Mouse (Mus musculus): ENCODE results near the gene Majin. TPM values are rescaled to one million over a fixed set of nuclear protein-coding genes. Genes with fewer than 3 reads are reported as not detected.

The Majin gene
- polyA plus RNA-seq, 1 experiment from 2014 or later: not detected

DNA sequence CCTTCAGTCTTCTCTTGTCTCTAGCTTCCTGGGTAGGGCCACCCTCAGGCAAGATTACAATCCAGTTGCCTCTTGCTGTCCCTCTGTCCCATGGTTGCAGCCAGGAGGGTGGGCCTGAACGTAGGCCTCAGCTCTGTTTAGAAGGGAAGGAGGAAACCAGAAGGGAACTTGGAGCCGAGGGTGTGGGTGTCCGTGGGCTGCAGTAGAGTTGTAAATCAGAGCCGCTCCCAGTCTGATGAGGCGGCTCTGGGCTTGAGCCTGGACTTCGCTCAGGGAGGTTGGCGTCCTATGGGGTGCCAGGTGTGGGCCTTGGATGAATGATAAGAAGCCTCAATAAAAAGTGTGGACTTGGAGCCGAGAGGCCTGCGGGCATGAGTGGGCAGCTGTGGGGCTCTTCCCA is 80.0 kb downstream of the Majin start:
- H3K27ac ChIP-seq: no peak overlapping the region
- H3K9ac ChIP-seq (replicated peaks): no peak overlapping the region
- no peak overlapping the region for H3K4me3 ChIP-seq (replicated peaks)
- peaks cover 10% of the 10 kb centered on the region for H3K4me1 ChIP-seq (replicated peaks)
- no peak for ATAC-seq (ENCODE audit: insufficient number of reproducible peaks, insufficient read depth, low FRiP score, low TSS enrichment, low read depth)
- H3K36me3 ChIP-seq: peaks cover 39% of the 10 kb centered on the region
- H3K4me2 ChIP-seq: no peak overlapping the region
- WGBS: 59% methylated on average over 9 of the region's 9 CpGs
- H3K9me3 ChIP-seq: peaks cover 7% of the 10 kb centered on the region
- no peaks in the 10 kb centered on the region for H3K27me3 ChIP-seq

DNA sequence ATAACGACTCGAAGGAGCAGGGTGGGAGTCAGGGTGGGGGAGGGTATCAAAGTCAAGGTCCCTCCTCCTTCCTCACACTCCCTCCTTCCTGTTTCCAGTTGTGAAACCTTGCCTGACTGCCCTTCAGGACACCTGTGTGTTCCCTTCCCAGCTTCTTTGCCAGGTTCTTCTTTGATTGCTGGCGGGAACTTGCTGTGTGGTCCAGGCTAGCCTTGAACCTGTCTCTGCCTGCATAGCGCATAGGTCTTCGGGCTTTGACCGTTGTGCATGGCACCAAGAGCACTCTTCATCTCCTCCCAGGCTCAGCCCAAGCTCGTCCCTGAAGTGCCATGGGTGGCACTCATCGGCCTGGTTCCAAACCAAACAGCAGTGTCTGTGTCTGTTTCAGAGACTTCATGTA is 80.8 kb downstream of the Majin start:
- Histone ChIP-seq H3K27me3 (no peaks in the 10 kb centered on the region), H3K36me3 (peaks cover 32% of the 10 kb centered on the region), H3K9me3 (peaks cover 7% of the 10 kb centered on the region), H3K4me2 (no peak overlapping the region), H3K27ac (no peak overlapping the region), H3K4me3 (replicated peaks) (no peak overlapping the region), H3K9ac (replicated peaks) (no peak overlapping the region), H3K4me1 (replicated peaks) (peaks cover 10% of the 10 kb centered on the region)
- ATAC-seq (ENCODE audit: insufficient number of reproducible peaks, insufficient read depth, low FRiP score, low TSS enrichment, low read depth): no peak
- 71% methylated on average over 8 of the region's 8 CpGs for WGBS

DNA sequence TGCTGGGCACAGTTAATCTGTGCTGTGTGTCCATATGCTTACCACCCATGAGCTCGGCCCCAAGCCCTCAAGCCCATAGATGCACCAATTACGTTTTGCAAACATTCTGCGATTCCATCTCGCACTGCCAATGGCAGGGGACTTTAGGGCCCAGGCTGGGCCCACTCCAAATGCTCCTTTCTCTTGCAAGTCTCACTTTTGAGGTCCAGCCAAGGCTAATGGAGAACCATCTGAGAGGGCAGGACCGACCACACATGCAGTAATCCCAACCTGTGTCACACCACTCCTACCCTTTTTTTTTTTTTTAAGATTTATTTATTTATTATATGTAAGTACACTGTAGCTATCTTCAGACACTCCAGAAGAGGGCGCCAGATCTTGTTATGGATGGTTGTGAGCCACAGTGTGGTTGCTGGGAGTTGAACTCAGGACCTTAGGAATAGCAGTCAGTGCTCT is 81.6 kb downstream of the Majin start:
- Histone ChIP-seq H3K27ac (no peak overlapping the region), H3K4me3 (replicated peaks) (no peak overlapping the region), H3K36me3 (peaks cover 24% of the 10 kb centered on the region), H3K9ac (replicated peaks) (no peak overlapping the region), H3K27me3 (peaks cover 2% of the 10 kb centered on the region; the same call in 1 of the 2 replicates), H3K4me2 (no peak overlapping the region), H3K4me1 (replicated peaks) (peaks cover 10% of the 10 kb centered on the region), H3K9me3 (peaks cover 4% of the 10 kb centered on the region)
- WGBS: 73% methylated on average over 6 of the region's 6 CpGs
- no peak for ATAC-seq (ENCODE audit: insufficient number of reproducible peaks, insufficient read depth, low FRiP score, low TSS enrichment, low read depth)

DNA sequence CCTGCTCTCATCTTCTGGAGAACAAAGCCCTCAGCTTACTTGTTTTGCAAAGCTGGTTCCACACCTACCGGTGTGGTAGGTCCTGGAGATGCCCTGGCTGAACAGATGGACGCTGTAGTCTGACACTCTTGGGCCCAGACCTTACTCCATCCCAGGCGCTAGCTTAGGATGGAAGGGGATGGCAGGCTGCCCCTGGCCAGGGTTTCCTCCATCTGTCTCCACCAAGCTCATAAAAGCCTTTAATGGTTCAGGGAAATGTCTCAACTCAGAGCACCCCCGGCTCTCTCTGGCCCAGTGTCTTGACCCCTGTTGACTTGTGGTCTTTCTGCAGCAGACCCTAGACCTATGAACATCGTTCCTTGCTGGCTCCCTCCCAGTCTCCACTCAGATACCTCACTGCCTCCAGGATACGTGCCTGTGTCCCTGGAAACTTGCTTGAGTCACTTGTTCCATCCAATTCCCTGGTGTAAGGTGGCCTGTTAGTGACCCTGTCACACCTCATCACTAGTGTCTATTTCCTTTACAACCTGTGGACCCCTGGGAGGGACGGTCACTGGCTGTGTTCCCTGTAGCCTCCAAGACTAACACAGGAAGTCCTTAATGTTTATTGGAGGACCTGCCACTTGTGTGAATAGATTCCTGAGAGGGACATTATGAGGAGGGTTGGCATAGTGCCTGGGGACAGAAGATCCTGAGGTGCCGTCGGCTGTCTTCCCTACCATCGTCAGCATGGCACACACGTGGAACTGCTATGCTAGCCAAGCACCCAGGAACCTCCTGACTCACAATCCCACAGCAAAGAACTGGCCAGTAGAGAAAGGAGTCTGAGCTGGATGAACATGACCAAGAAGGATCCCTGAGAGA is 83.3 kb downstream of the Majin start:
- Histone ChIP-seq H3K4me3 (replicated peaks) (no peak overlapping the region), H3K9ac (replicated peaks) (0 out of 2 replicates have a peak overlapping the region, but pooled peaks have one; percentile 23), H3K27me3 (peaks cover 7% of the 10 kb centered on the region; the same call in 1 of the 2 replicates), H3K36me3 (peaks cover 6% of the 10 kb centered on the region; the same call in 1 of the 2 replicates), H3K9me3 (no peaks in the 10 kb centered on the region), H3K4me2 (no peak overlapping the region), H3K4me1 (replicated peaks) (peaks cover 16% of the 10 kb centered on the region), H3K27ac (no peak overlapping the region)
- WGBS: 49% methylated on average over 11 of the region's 11 CpGs
- no peak for ATAC-seq (ENCODE audit: insufficient number of reproducible peaks, insufficient read depth, low FRiP score, low TSS enrichment, low read depth)

DNA sequence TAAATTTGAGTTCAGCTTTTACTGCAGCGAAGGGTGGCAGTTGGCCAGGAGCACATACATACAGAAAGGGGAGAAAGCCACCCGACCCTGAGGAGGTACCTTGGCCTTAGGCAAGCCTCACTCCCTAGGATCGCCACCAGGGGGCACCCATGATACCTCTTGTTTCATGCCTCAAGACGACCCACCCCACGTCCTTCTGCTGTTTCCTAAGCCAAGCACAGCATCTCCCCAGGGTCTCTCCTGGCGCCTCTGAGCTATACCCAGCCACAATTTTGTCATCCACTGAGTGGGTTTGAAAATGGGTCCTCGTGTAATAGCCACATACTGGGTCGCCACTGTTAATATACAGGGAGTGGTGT is 84.0 kb downstream of the Majin start:
- Histone ChIP-seq H3K4me2 (no peak overlapping the region), H3K27me3 (peaks cover 7% of the 10 kb centered on the region; the same call in 1 of the 2 replicates), H3K4me3 (replicated peaks) (no peak overlapping the region), H3K9ac (replicated peaks) (no peak overlapping the region), H3K9me3 (no peaks in the 10 kb centered on the region), H3K4me1 (replicated peaks) (peaks cover 16% of the 10 kb centered on the region), H3K36me3 (no peaks in the 10 kb centered on the region; the same call in 1 of the 2 replicates), H3K27ac (no peak overlapping the region)
- ATAC-seq (ENCODE audit: insufficient number of reproducible peaks, insufficient read depth, low FRiP score, low TSS enrichment, low read depth): peak; percentile 38; the same call in 1 of the 2 replicates
- WGBS: 15% methylated on average over 8 of the region's 8 CpGs

DNA sequence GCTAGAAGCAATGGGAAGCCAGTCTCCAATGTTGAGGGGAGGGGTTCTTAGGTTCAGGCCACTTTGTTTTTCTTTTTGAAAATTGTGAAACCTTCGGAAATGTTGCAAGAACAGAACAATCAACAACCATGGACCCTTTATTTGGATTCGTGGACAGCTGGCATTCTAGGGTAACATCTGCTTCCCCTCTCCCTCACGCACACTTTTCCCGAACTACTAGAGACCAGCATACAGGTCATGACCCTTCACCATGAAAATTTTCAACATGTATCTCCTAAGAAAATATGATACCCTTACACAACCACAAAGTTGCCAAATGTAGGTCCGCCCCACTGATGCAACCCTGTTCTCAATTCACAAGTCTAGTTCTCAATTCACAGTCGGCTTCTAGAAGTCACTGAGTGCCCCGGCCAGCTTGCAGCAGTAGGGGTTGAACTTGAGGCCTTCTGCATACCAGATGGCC is 84.5 kb downstream of the Majin start:
- Histone ChIP-seq H3K36me3 (no peaks in the 10 kb centered on the region), H3K9ac (replicated peaks) (no peak overlapping the region), H3K4me1 (replicated peaks) (peaks cover 16% of the 10 kb centered on the region), H3K9me3 (no peaks in the 10 kb centered on the region), H3K27me3 (peaks cover 7% of the 10 kb centered on the region; the same call in 1 of the 2 replicates), H3K4me3 (replicated peaks) (no peak overlapping the region), H3K27ac (no peak overlapping the region), H3K4me2 (no peak overlapping the region)
- no peak for ATAC-seq (ENCODE audit: insufficient number of reproducible peaks, insufficient read depth, low FRiP score, low TSS enrichment, low read depth)
- WGBS: 86% methylated on average over 7 of the region's 7 CpGs

DNA sequence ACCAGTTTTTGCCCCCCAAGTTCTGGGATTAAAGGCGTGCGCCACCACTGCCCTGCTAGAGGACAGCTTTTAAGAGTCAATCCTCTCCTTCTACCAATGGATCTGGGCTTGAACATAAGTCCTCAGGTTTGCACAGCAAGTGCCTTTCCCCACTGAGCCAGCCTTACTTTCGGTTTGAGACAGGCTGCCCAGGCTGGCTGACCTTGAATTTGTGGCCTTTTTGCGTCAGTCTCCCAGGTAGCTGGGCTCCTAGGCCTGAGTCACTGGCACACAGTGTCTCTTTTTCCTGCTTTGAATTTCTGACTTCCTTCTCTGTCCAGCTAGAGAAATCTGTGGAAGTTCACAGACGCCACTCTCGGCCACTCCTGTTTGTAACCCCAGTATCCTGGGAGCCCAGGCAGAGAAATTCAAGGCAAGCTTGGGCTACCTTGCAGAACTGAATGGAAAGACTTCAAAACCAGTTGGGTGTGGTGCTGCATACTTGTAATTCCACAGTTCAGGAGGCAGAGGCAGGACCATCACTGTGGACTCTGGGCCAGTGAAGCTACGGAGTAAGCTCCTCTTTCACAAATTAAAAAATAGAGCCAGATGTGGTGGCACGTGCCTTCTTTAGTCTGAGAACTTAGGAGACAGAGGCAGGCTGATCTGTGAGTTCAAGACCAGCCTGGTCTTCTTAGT is 85.7 kb downstream of the Majin start:
- no peaks in the 10 kb centered on the region for H3K36me3 ChIP-seq
- WGBS: 85% methylated on average over 8 of the region's 8 CpGs
- H3K9me3 ChIP-seq: no peaks in the 10 kb centered on the region
- no peak for ATAC-seq (ENCODE audit: insufficient number of reproducible peaks, insufficient read depth, low FRiP score, low TSS enrichment, low read depth)
- no peak overlapping the region for H3K27ac ChIP-seq
- H3K4me1 ChIP-seq (replicated peaks): peaks cover 16% of the 10 kb centered on the region
- H3K9ac ChIP-seq (replicated peaks): no peak overlapping the region
- peaks cover 7% of the 10 kb centered on the region; the same call in 1 of the 2 replicates for H3K27me3 ChIP-seq
- no peak overlapping the region for H3K4me2 ChIP-seq
- H3K4me3 ChIP-seq (replicated peaks): no peak overlapping the region

DNA sequence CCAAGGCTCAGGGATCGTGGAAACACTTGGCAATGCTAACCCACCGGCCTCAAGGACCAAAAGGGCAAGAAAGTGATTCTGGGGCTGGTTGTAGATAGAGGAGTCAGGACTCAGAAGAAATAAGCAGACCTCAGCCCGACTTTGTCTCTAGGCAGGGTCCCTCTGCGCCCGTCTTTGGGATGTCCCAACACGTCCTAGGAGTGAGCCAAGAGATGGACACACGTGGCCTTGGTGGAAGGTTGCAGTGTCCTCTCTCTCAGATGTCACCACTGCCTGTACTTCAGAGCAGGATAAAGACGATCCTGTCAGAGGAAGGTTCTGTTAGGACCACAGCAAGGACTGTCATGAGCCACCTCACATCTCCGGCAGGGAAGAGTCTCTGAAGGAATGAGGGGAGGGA is 86.5 kb downstream of the Majin start:
- Histone ChIP-seq H3K9me3 (no peaks in the 10 kb centered on the region), H3K36me3 (no peaks in the 10 kb centered on the region), H3K27ac (no peak overlapping the region; the same call in 1 of the 2 replicates), H3K4me2 (no peak overlapping the region), H3K4me3 (replicated peaks) (no peak overlapping the region), H3K4me1 (replicated peaks) (peaks cover 18% of the 10 kb centered on the region), H3K9ac (replicated peaks) (peak overlapping the region; percentile 42; the same call in 1 of the 2 replicates), H3K27me3 (peaks cover 7% of the 10 kb centered on the region; the same call in 1 of the 2 replicates)
- no peak for ATAC-seq (ENCODE audit: insufficient number of reproducible peaks, insufficient read depth, low FRiP score, low TSS enrichment, low read depth)
- 58% methylated on average over 9 of the region's 9 CpGs for WGBS

DNA sequence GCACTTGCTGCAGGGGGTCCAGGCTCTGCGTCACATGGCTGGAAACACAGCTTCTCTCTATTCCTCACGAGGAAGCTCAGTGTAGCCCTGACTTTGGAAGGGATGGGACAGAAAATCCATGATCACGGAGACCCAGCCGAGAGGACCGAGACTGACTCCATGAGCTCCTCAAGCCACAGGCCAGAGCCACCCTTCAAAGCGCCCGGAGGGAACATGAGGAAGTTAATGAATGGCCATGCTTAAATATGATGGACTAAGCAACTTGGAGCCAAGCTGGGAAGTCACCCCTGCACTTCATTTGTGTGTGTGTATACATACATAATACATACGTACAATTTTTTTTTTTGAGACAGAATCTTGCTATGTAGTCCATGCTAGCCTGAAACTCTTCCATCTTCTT is 87.0 kb downstream of the Majin start:
- Histone ChIP-seq H3K27me3 (peaks cover 7% of the 10 kb centered on the region; the same call in 1 of the 2 replicates), H3K9ac (replicated peaks) (peak overlapping the region; percentile 42; the same call in 1 of the 2 replicates), H3K36me3 (no peaks in the 10 kb centered on the region), H3K4me3 (replicated peaks) (no peak overlapping the region), H3K9me3 (no peaks in the 10 kb centered on the region), H3K4me2 (no peak overlapping the region), H3K27ac (no peak overlapping the region), H3K4me1 (replicated peaks) (peaks cover 20% of the 10 kb centered on the region)
- ATAC-seq (ENCODE audit: insufficient number of reproducible peaks, insufficient read depth, low FRiP score, low TSS enrichment, low read depth): no peak
- WGBS: 36% methylated on average over 8 of the region's 8 CpGs

DNA sequence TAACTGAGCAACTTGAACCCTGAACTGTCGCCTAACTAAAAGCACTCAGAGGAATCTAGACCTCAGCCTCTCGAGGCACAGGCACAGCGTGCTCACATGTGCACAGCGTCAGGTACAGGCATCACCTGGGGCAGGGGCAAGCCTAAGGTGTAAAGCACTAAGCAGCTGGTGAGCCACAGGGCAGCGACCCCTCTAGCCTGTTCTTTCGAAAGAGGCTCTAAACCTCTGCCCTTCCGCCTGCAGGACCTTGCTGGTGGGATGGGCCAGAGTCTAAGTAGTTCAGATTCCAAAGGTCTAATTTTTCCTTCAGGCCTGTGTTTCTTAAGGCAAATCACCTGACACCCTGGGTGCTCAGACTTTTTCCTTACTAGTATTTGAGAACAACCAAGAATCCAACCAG is 87.9 kb downstream of the Majin start:
- ATAC-seq (ENCODE audit: insufficient number of reproducible peaks, insufficient read depth, low FRiP score, low TSS enrichment, low read depth): no peak
- Histone ChIP-seq H3K27me3 (peaks cover 7% of the 10 kb centered on the region; the same call in 1 of the 2 replicates), H3K4me1 (replicated peaks) (peaks cover 20% of the 10 kb centered on the region), H3K9ac (replicated peaks) (no peak overlapping the region), H3K36me3 (no peaks in the 10 kb centered on the region), H3K9me3 (no peaks in the 10 kb centered on the region), H3K4me3 (replicated peaks) (no peak overlapping the region), H3K27ac (no peak overlapping the region), H3K4me2 (no peak overlapping the region)
- 63% methylated on average over 7 of the region's 7 CpGs for WGBS

DNA sequence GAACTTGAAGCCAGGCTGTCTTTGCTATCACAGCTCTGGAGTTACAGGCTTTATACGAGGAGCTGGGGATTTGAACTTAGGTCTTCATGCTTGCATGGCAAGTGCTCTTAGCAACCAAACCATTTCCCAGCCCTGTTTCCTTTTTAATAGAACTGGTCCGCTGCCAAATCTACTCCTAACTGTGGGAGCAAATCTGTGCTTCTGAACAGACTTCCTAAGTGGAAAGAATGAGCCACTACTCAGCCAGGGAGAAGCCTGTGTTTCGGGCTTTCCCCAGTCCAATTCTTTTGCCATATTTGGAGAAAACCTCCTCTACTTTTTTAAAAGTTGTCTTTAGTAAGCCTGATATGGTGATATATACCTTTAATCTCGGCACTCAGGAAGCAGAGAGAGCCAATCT is 88.5 kb downstream of the Majin start:
- Histone ChIP-seq H3K4me1 (replicated peaks) (peaks cover 21% of the 10 kb centered on the region), H3K27me3 (peaks cover 7% of the 10 kb centered on the region; the same call in 1 of the 2 replicates), H3K36me3 (no peaks in the 10 kb centered on the region), H3K4me2 (no peak overlapping the region), H3K9me3 (no peaks in the 10 kb centered on the region), H3K4me3 (replicated peaks) (no peak overlapping the region), H3K9ac (replicated peaks) (no peak overlapping the region), H3K27ac (no peak overlapping the region)
- WGBS: 88% methylated on average over 4 of the region's 4 CpGs
- ATAC-seq (ENCODE audit: insufficient number of reproducible peaks, insufficient read depth, low FRiP score, low TSS enrichment, low read depth): no peak
